Mouse (Mus musculus): ENCODE results near the gene Krba1.

DNA sequence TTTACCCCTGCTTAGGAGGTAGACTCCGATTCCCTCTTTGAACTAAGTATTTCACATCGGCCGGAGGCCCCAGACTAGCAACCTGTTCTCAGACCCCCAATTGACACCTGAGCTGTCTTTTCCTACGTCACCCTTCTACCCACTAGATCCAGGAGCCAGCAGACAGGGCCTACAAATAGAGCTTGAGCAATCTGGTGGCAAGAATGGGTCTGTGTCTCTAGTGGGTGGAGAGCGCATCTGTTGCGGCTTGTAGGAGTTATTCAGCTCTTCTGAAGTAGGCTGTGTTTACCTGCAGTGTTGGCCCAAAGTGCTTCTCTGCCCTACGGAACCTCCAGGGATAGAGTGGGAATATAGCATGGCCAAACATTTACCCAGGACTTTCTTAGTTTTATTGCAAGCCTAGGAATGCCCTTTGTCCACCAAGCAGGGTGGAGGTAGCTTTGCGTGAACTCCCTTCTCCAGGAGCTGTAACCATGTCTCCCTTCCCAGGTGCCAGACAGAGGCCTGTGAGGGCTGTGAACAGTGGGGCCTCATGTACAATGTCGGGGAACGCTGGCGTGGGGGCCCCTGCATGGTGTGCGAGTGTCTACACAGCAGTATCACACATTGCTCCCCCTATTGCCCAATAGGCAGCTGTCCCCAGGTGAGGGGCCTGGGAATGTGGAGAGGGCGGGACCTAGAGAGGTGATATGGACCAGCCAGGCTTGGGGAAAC is 69.7 kb downstream of the Krba1 start:
- no peak for TF ChIP-seq EP300 (IDR thresholded peaks at IDR 0.05; ENCODE audit: low read depth)
- TF ChIP-seq CTCF (IDR thresholded peaks at IDR 0.05; ENCODE audit: low read depth): no peak
